Mouse (Mus musculus): ENCODE data around the gene Selenoh. TPM values are rescaled to one million over a fixed set of nuclear protein-coding genes. Genes with fewer than 3 reads are reported as not detected.

Gene Selenoh
- polyA plus RNA-seq, 1 experiment from 2014 or later: 315 TPM

GRCm38 (mm10) chr2:84624201-84624600 is 46.4 kb downstream of the Selenoh start:
- Histone ChIP-seq H3K27me3 (ENCODE audit: control insufficient read depth, insufficient read depth, low read depth, low read length) (no peaks in the 10 kb centered on the region), H3K4me2 (ENCODE audit: low read depth, low read length) (no peak overlapping the region), H3K9ac (ENCODE audit: low read length) (no peak overlapping the region), H3K27ac (ENCODE audit: low read length) (no peak overlapping the region), H3K9me3 (ENCODE audit: control insufficient read depth, low read length) (no peaks in the 10 kb centered on the region), H3K36me3 (ENCODE audit: control insufficient read depth, insufficient read depth, low read length) (peaks cover 22% of the 10 kb centered on the region), H3K4me3 (ENCODE audit: low read length) (no peak overlapping the region), H3K4me1 (replicated peaks; ENCODE audit: control insufficient read depth, insufficient read depth, low read length) (peaks cover 38% of the 10 kb centered on the region)
- WGBS: 91% methylated on average over 17 of the region's 17 CpGs
- ATAC-seq (ENCODE audit: low read depth): no peak

GRCm38 (mm10) chr2:84623428-84624119 is 47.0 kb downstream of the Selenoh start:
- no peak overlapping the region for H3K4me2 ChIP-seq (ENCODE audit: low read depth, low read length)
- peaks cover 43% of the 10 kb centered on the region for H3K4me1 ChIP-seq (replicated peaks; ENCODE audit: control insufficient read depth, insufficient read depth, low read length)
- H3K27me3 ChIP-seq (ENCODE audit: control insufficient read depth, insufficient read depth, low read depth, low read length): no peaks in the 10 kb centered on the region
- peak overlapping the region; percentile 5 for H3K27ac ChIP-seq (ENCODE audit: low read length)
- peaks cover 22% of the 10 kb centered on the region for H3K36me3 ChIP-seq (ENCODE audit: control insufficient read depth, insufficient read depth, low read length)
- H3K4me3 ChIP-seq (ENCODE audit: low read length): no peak overlapping the region
- no peak for ATAC-seq (ENCODE audit: low read depth)
- no peak overlapping the region for H3K9ac ChIP-seq (ENCODE audit: low read length)
- no peaks in the 10 kb centered on the region for H3K9me3 ChIP-seq (ENCODE audit: control insufficient read depth, low read length)
- WGBS: 82% methylated on average over 3 of the region's 3 CpGs

GRCm38 (mm10) chr2:84622668-84623067 is 47.9 kb downstream of the Selenoh start:
- Histone ChIP-seq H3K4me3 (ENCODE audit: low read length) (no peak overlapping the region), H3K36me3 (ENCODE audit: control insufficient read depth, insufficient read depth, low read length) (peaks cover 22% of the 10 kb centered on the region), H3K4me2 (ENCODE audit: low read depth, low read length) (no peak overlapping the region), H3K4me1 (replicated peaks; ENCODE audit: control insufficient read depth, insufficient read depth, low read length) (peaks cover 43% of the 10 kb centered on the region), H3K27ac (ENCODE audit: low read length) (peak overlapping the region; percentile 52), H3K9me3 (ENCODE audit: control insufficient read depth, low read length) (no peaks in the 10 kb centered on the region), H3K27me3 (ENCODE audit: control insufficient read depth, insufficient read depth, low read depth, low read length) (no peaks in the 10 kb centered on the region), H3K9ac (ENCODE audit: low read length) (no peak overlapping the region)
- ATAC-seq (ENCODE audit: low read depth): no peak
- 27% methylated on average over 2 of the region's 2 CpGs for WGBS

- H3K27ac ChIP-seq (ENCODE audit: low read length): no peak overlapping the region
- H3K4me3 ChIP-seq (ENCODE audit: low read length): no peak overlapping the region
- ATAC-seq (ENCODE audit: low read depth): no peak
- WGBS: 92% methylated on average over 21 of the region's 21 CpGs
- no peak overlapping the region for H3K4me2 ChIP-seq (ENCODE audit: low read depth, low read length)
- peaks cover 29% of the 10 kb centered on the region for H3K4me1 ChIP-seq (replicated peaks; ENCODE audit: control insufficient read depth, insufficient read depth, low read length)
- H3K9me3 ChIP-seq (ENCODE audit: control insufficient read depth, low read length): no peaks in the 10 kb centered on the region
- H3K36me3 ChIP-seq (ENCODE audit: control insufficient read depth, insufficient read depth, low read length): peaks cover 43% of the 10 kb centered on the region
- H3K9ac ChIP-seq (ENCODE audit: low read length): no peak overlapping the region
- H3K27me3 ChIP-seq (ENCODE audit: control insufficient read depth, insufficient read depth, low read depth, low read length): no peaks in the 10 kb centered on the region
Measured at GRCm38 (mm10) chr2:84619646-84620340, 50.8 kb downstream of the Selenoh start.

Other genes starting within 250 kb of the Selenoh start
- gene Calcrl, start 245.4 kb downstream of the Selenoh start, polyA plus RNA-seq (2015; fragmentation: Nextera tagmentation; extraction: Ambion mirVana): 110 and 111 TPM in 2 replicates
- gene Tfpi, start 194.0 kb downstream of the Selenoh start, polyA plus RNA-seq (2015; fragmentation: Nextera tagmentation; extraction: Ambion mirVana): 63.6 and 64.9 TPM in 2 replicates
- gene Ctnnd1, start 20.0 kb downstream of the Selenoh start, polyA plus RNA-seq (2015; fragmentation: Nextera tagmentation; extraction: Ambion mirVana): 64.3 and 68.4 TPM in 2 replicates
- 0.18 and 0.35 TPM in 2 replicates for gene Btbd18, start 11.7 kb downstream of the Selenoh start, polyA plus RNA-seq (2015; fragmentation: Nextera tagmentation; extraction: Ambion mirVana)
- gene Gm28635, start 7.3 kb upstream of the Selenoh start, polyA plus RNA-seq (2015; fragmentation: Nextera tagmentation; extraction: Ambion mirVana): not detected in 2 replicates
- gene Med19, start 7.6 kb upstream of the Selenoh start, polyA plus RNA-seq (2015; fragmentation: Nextera tagmentation; extraction: Ambion mirVana): 34.6 and 38.0 TPM in 2 replicates
- gene Tmx2, start 8.4 kb upstream of the Selenoh start, polyA plus RNA-seq (2015; fragmentation: Nextera tagmentation; extraction: Ambion mirVana): 115 and 117 TPM in 2 replicates
- 24.2 and 28.2 TPM in 2 replicates for gene Zdhhc5, start 44.4 kb upstream of the Selenoh start, polyA plus RNA-seq (2015; fragmentation: Nextera tagmentation; extraction: Ambion mirVana)
- 28.3 and 28.6 TPM in 2 replicates for gene Clp1, start 56.6 kb upstream of the Selenoh start, polyA plus RNA-seq (2015; fragmentation: Nextera tagmentation; extraction: Ambion mirVana)
- gene Ypel4, start 63.3 kb upstream of the Selenoh start, polyA plus RNA-seq (2015; fragmentation: Nextera tagmentation; extraction: Ambion mirVana): 5.2 and 6.9 TPM in 2 replicates
- gene Gm19426, start 72.9 kb upstream of the Selenoh start, polyA plus RNA-seq (2015; fragmentation: Nextera tagmentation; extraction: Ambion mirVana): 7.1 and 7.4 TPM in 2 replicates
- 143 and 153 TPM in 2 replicates for gene Serping1, start 104.7 kb upstream of the Selenoh start, polyA plus RNA-seq (2015; fragmentation: Nextera tagmentation; extraction: Ambion mirVana)
- 76.0 and 82.9 TPM in 2 replicates for gene Ube2l6, start 128.1 kb upstream of the Selenoh start, polyA plus RNA-seq (2015; fragmentation: Nextera tagmentation; extraction: Ambion mirVana)
- 0.70 and 0.77 TPM in 2 replicates for gene Smtnl1, start 151.9 kb upstream of the Selenoh start, polyA plus RNA-seq (2015; fragmentation: Nextera tagmentation; extraction: Ambion mirVana)
- 36.9 and 39.3 TPM in 2 replicates for gene Timm10, start 156.2 kb upstream of the Selenoh start, polyA plus RNA-seq (2015; fragmentation: Nextera tagmentation; extraction: Ambion mirVana)
- 16.5 and 20.4 TPM in 2 replicates for gene Slc43a1, start 168.1 kb upstream of the Selenoh start, polyA plus RNA-seq (2015; fragmentation: Nextera tagmentation; extraction: Ambion mirVana)
- gene Rtn4rl2, start 215.9 kb upstream of the Selenoh start, polyA plus RNA-seq (2015; fragmentation: Nextera tagmentation; extraction: Ambion mirVana): 0.16 and 0.31 TPM in 2 replicates

Data from lung, embryonic 16.5 days (tissue).